Mouse (Mus musculus) neutrophil, adult 5-6 weeks (primary cell): ENCODE data around the gene Cd79b. TPM values are rescaled to one million over a fixed set of nuclear protein-coding genes. Genes with fewer than 3 reads are reported as not detected.

Source experiments
- total RNA-seq: library from RNA; stranded (forward); fragments of 200-1000 nt; gene quantifications from 2 replicates; pipeline ENCODE4 v1.2.3, GENCODE M21; 2017

The Cd79b gene
- total RNA-seq, 1 experiment from 2014 or later: 938 TPM

Other genes starting within 250 kb of the Cd79b start
- gene Taco1, start 248.7 kb downstream of the Cd79b start, total RNA-seq: 9.8 and 12.0 TPM in 2 replicates
- 223 and 224 TPM in 2 replicates for gene Map3k3, start 230.1 kb downstream of the Cd79b start, total RNA-seq
- gene Gm10840, start 153.9 kb downstream of the Cd79b start, total RNA-seq: 2.4 and 4.1 TPM in 2 replicates
- gene Limd2, start 153.9 kb downstream of the Cd79b start, total RNA-seq: 145 and 154 TPM in 2 replicates
- gene Strada, start 112.6 kb downstream of the Cd79b start, total RNA-seq: 34.6 and 36.5 TPM in 2 replicates
- 109 and 118 TPM in 2 replicates for gene Ccdc47, start 98.4 kb downstream of the Cd79b start, total RNA-seq
- gene Ddx42, start 97.8 kb downstream of the Cd79b start, total RNA-seq: 106 and 126 TPM in 2 replicates
- gene Ftsj3, start 58.7 kb downstream of the Cd79b start, total RNA-seq: 60.0 and 63.8 TPM in 2 replicates
- gene Psmc5, start 58.6 kb downstream of the Cd79b start, total RNA-seq: 53.5 and 58.3 TPM in 2 replicates
- gene Smarcd2, start 41.8 kb downstream of the Cd79b start, total RNA-seq: 241 and 253 TPM in 2 replicates
- gene Tcam1, start 38.1 kb downstream of the Cd79b start, total RNA-seq: not detected in 2 replicates
- gene Gh, start 12.9 kb downstream of the Cd79b start, total RNA-seq: 0.70 and 2.7 TPM in 2 replicates
- 5.9 and 8.0 TPM in 2 replicates for gene Scn4a, start 38.5 kb upstream of the Cd79b start, total RNA-seq
- not detected in 2 replicates for gene Prr29, start 50.7 kb upstream of the Cd79b start, total RNA-seq
- gene Icam2, start 73.3 kb upstream of the Cd79b start, total RNA-seq: 114 and 128 TPM in 2 replicates
- gene Ern1, start 173.1 kb upstream of the Cd79b start, total RNA-seq: 18.6 and 23.6 TPM in 2 replicates